Mouse (Mus musculus): ENCODE data around the gene Ddx39b.

DNA sequence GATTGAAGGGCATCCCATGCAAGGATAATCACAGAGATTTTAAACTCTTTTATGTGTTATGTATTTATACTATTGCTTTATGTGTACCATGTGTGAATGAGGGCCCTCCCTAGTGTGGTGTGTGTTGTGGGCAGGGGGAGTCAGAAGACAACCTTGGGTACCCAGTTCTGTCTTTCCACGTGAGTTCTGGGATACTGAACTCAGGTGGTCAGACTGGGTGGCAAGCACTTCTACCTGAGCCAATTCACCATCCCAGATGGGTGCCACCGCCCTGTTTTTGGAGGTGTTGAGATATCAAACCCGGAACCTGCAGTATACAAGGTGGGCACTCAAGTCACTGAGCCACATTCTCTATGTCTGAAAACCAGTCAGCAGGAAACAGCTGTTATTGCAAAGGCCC is 30.7 kb downstream of the Ddx39b start:
- no peak for TF ChIP-seq CTCF (IDR thresholded peaks at IDR 0.05; ENCODE audit: insufficient read depth, low read length)
- no peak for TF ChIP-seq POLR2A (IDR thresholded peaks at IDR 0.05; ENCODE audit: borderline replicate concordance, extremely low read depth, low read depth, low read length)
